Mouse (Mus musculus): ENCODE data around the gene Zfp91. TPM values are rescaled to one million over a fixed set of nuclear protein-coding genes. Genes with fewer than 3 reads are reported as not detected.

The Zfp91 gene
- polyA plus RNA-seq, 2 experiments, result 10.3 to 30.4 TPM

DNA sequence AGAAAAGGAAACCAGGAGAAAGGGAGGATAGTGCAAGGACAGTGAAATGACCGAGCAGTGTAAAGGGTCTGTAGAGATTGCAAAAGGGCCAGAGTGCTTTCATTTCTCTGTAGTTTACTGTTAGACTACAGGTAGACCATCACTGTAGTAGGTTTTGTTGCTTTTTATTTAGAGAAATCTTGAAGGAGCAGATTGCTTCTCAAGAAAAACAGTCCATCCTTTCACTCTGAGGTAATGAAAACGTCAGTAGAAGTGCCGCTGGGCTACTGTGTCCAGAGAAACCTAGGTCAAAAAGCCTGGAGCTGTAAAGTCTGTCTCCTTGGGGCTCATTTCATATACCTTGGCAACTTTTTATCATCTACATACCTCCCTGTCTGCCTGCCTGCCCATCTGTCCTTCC is 3.2 kb upstream of the Zfp91 start:
- H3K36me3 ChIP-seq (ENCODE audit: control insufficient read depth, insufficient read depth, low read length), result no peaks in the 10 kb centered on the region
- H3K9ac ChIP-seq (ENCODE audit: low read depth, low read length, severe bottlenecking), result no peak overlapping the region
- no peak for ATAC-seq (ENCODE audit: low FRiP score, low read depth)
- no peak overlapping the region for H3K4me2 ChIP-seq (replicated peaks; ENCODE audit: low read depth, low read length, severe bottlenecking)
- no peak overlapping the region for H3K4me3 ChIP-seq (replicated peaks; ENCODE audit: low read length)
- H3K27ac ChIP-seq (replicated peaks; ENCODE audit: low read depth, low read length), result no peak overlapping the region
- no peaks in the 10 kb centered on the region for H3K27me3 ChIP-seq (ENCODE audit: control insufficient read depth, insufficient read depth, low read length)
- no peak for TF ChIP-seq POLR2A (IDR thresholded peaks at IDR 0.05; ENCODE audit: borderline replicate concordance, extremely low read depth, insufficient read depth, insufficient read length)
- no peak for DNase-seq (ENCODE audit: low spot score)
- no peaks in the 10 kb centered on the region for H3K9me3 ChIP-seq (ENCODE audit: control insufficient read depth, low read length)
- no peaks in the 10 kb centered on the region for H3K4me1 ChIP-seq (ENCODE audit: control insufficient read depth, insufficient read depth, low read length)
- WGBS, result 89% methylated on average over 3 of the region's 3 CpGs

DNA sequence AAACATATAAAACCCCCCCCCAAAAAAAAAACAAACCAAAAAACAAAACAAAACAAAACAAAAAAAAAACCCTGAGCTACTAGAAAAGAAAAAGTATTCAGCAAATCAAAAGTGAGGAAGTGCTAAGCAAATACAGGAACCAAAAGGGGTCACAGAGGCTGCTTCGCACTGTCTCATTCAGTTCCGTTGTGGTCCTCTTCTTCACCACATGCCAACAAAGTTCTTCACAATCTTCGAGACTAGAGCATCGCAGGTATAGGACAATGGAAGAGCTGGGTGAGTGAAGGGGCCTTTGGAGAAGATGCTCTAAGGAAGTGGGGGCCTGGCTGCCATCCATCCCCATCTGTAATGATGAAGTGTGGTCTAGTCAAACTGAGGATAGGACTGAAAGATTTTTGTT is 2.5 kb upstream of the Zfp91 start:
- Histone ChIP-seq H3K27me3 (ENCODE audit: control insufficient read depth, insufficient read depth, low read length) (no peaks in the 10 kb centered on the region), H3K9ac (ENCODE audit: low read depth, low read length, severe bottlenecking) (no peak overlapping the region), H3K4me3 (replicated peaks; ENCODE audit: low read length) (no peak overlapping the region), H3K36me3 (ENCODE audit: control insufficient read depth, insufficient read depth, low read length) (no peaks in the 10 kb centered on the region), H3K27ac (replicated peaks; ENCODE audit: low read depth, low read length) (no peak overlapping the region), H3K9me3 (ENCODE audit: control insufficient read depth, low read length) (no peaks in the 10 kb centered on the region), H3K4me2 (replicated peaks; ENCODE audit: low read depth, low read length, severe bottlenecking) (no peak overlapping the region), H3K4me1 (ENCODE audit: control insufficient read depth, insufficient read depth, low read length) (no peaks in the 10 kb centered on the region)
- ATAC-seq (ENCODE audit: low FRiP score, low read depth) (no peak), DNase-seq (ENCODE audit: low spot score) (no peak)
- WGBS, result 91% methylated on average over 4 of the region's 4 CpGs
- TF ChIP-seq POLR2A (IDR thresholded peaks at IDR 0.05; ENCODE audit: borderline replicate concordance, extremely low read depth, insufficient read depth, insufficient read length), result no peak

DNA sequence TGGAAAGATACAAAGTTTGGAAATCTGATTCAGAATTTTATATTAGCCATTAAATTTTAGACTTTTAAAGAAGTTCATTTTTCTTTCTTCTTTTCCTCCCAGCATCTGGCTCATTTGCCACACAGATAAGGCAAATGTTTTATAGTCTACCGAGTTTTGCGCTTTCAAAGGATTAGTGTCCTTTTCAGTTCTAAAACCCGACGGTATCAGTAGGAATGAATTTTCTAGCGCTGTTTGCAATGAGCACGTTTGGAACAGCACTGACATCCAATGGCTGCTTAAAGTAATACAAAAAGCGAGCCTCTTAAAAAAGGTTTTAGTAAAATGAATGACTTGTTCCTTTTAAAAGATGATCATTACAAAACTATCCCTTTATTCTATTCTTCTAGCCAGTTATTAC is 1.1 kb upstream of the Zfp91 start:
- 1% methylated on average over 7 of the region's 7 CpGs for WGBS
- DNase-seq (ENCODE audit: low spot score), result peak; percentile 79
- H3K4me2 ChIP-seq (replicated peaks; ENCODE audit: low read depth, low read length, severe bottlenecking), result peak overlapping the region; percentile 72

DNA sequence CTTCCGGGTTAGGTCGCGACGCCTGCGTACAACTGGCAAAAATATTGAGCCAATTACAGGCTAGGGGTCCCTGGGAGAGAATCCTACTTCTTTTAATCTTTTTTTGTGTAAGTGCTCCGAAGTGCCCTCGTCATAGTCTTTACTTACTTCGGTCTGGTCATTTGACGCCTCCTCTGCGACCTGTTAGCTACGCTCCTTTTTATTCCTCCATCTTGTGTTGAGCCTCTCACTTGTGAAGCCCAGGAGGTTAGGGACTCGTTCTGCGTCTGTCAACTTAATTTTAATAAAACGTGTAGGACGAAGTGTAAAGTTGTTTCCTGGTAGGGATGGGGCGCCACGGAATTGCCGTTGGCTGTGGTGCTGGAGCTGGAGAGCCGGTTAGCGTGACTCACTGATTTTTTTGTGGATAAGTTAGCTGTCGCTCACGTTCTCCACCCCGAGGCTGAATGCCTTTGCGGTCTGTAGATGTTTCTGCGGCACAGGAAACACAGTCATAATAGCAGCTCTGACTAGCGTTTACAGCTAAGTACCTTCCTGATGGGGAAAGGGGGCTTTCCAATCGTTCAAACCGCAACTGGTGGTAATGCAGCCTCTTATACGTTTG is 504 bp upstream of the Zfp91 start:
- no peaks in the 10 kb centered on the region for H3K36me3 ChIP-seq (ENCODE audit: control insufficient read depth, insufficient read depth, low read length)
- peak overlapping the region; percentile 94 for H3K4me3 ChIP-seq (replicated peaks; ENCODE audit: low read length)
- H3K4me1 ChIP-seq (ENCODE audit: control insufficient read depth, insufficient read depth, low read length), result 0 out of 2 replicates have a peak, but pooled peaks cover 5% of the 10 kb centered on the region
- DNase-seq (ENCODE audit: low spot score) (peak; percentile 73), ATAC-seq (ENCODE audit: low FRiP score, low read depth) (peak; percentile 0; the same call in 1 of the 2 replicates)
- no peaks in the 10 kb centered on the region for H3K27me3 ChIP-seq (ENCODE audit: control insufficient read depth, insufficient read depth, low read length)
- peak overlapping the region; percentile 100 for H3K27ac ChIP-seq (replicated peaks; ENCODE audit: low read depth, low read length)
- under 1% methylated on average over 29 of the region's 29 CpGs for WGBS
- H3K9me3 ChIP-seq (ENCODE audit: control insufficient read depth, low read length), result no peaks in the 10 kb centered on the region
- no peak for TF ChIP-seq POLR2A (IDR thresholded peaks at IDR 0.05; ENCODE audit: borderline replicate concordance, extremely low read depth, insufficient read depth, insufficient read length)
- H3K4me2 ChIP-seq (replicated peaks; ENCODE audit: low read depth, low read length, severe bottlenecking), result peak overlapping the region; percentile 72
- peak overlapping the region; percentile 66 for H3K9ac ChIP-seq (ENCODE audit: low read depth, low read length, severe bottlenecking)

More for the DNA sequence above, 1.1 kb upstream of the Zfp91 start:
- Histone ChIP-seq H3K27me3 (ENCODE audit: control insufficient read depth, insufficient read depth, low read length) (no peaks in the 10 kb centered on the region), H3K9me3 (ENCODE audit: control insufficient read depth, low read length) (no peaks in the 10 kb centered on the region), H3K4me1 (ENCODE audit: control insufficient read depth, insufficient read depth, low read length) (0 out of 2 replicates have a peak, but pooled peaks cover 5% of the 10 kb centered on the region), H3K27ac (replicated peaks; ENCODE audit: low read depth, low read length) (peak overlapping the region; percentile 100), H3K36me3 (ENCODE audit: control insufficient read depth, insufficient read depth, low read length) (no peaks in the 10 kb centered on the region), H3K9ac (ENCODE audit: low read depth, low read length, severe bottlenecking) (peak overlapping the region; percentile 66), H3K4me3 (replicated peaks; ENCODE audit: low read length) (peak overlapping the region; percentile 94)
- no peak for TF ChIP-seq POLR2A (IDR thresholded peaks at IDR 0.05; ENCODE audit: borderline replicate concordance, extremely low read depth, insufficient read depth, insufficient read length)
- ATAC-seq (ENCODE audit: low FRiP score, low read depth), result no peak

- H3K9ac ChIP-seq (ENCODE audit: low read depth, low read length, severe bottlenecking), result peak overlapping the region; percentile 99
- H3K27ac ChIP-seq (replicated peaks; ENCODE audit: low read depth, low read length), result peak overlapping the region; percentile 99
- H3K9me3 ChIP-seq (ENCODE audit: control insufficient read depth, low read length), result no peaks in the 10 kb centered on the region
- no peaks in the 10 kb centered on the region for H3K27me3 ChIP-seq (ENCODE audit: control insufficient read depth, insufficient read depth, low read length)
- WGBS, result 1% methylated on average over 15 of the region's 63 CpGs
- DNase-seq (ENCODE audit: low spot score) (no peak), ATAC-seq (ENCODE audit: low FRiP score, low read depth) (no peak; the same call in 1 of the 2 replicates)
- H3K4me2 ChIP-seq (replicated peaks; ENCODE audit: low read depth, low read length, severe bottlenecking), result peak overlapping the region; percentile 65; the same call in 1 of the 2 replicates
- H3K4me3 ChIP-seq (replicated peaks; ENCODE audit: low read length), result peak overlapping the region; percentile 94
- H3K4me1 ChIP-seq (ENCODE audit: control insufficient read depth, insufficient read depth, low read length), result 0 out of 2 replicates have a peak, but pooled peaks cover 5% of the 10 kb centered on the region
- no peaks in the 10 kb centered on the region for H3K36me3 ChIP-seq (ENCODE audit: control insufficient read depth, insufficient read depth, low read length)
- no peak for TF ChIP-seq POLR2A (IDR thresholded peaks at IDR 0.05; ENCODE audit: borderline replicate concordance, extremely low read depth, insufficient read depth, insufficient read length)
Observed at GRCm38 (mm10) chr19:12795110-12795509, 816 bp downstream of the Zfp91 start.

All from limb, embryonic 14.5 days (tissue).